Mouse (Mus musculus) myocyte (in vitro differentiated cells): ENCODE measurements around the gene Ptpa. TPM values are rescaled to one million over a fixed set of nuclear protein-coding genes. Genes with fewer than 3 reads are reported as not detected.
"Not testable (repeated sequence)": the region's sequence is repeated elsewhere in the genome, so short reads cannot be mapped to it uniquely, and the experiment has no call there.

ENCODE experiments used
- H3K27me3 ChIP-seq: one replicate; pipeline ENCODE4 v1.6.1; 2011; ENCODE audit not compliant: control insufficient read depth, insufficient read depth, insufficient read length
- H3K36me3 ChIP-seq: one replicate; pipeline ENCODE4 v1.6.1; 2011; ENCODE audit not compliant: control insufficient read depth, insufficient read depth
- H3K4me2 ChIP-seq: one replicate; pipeline ENCODE4 v1.6.1; 2011; ENCODE audit warnings: low read depth, control low read depth
- H3K4me3 ChIP-seq: one replicate; pipeline ENCODE4 v1.5.1; 2011; ENCODE audit warnings: mild to moderate bottlenecking, control low read depth, moderate library complexity
- H3K79me2 ChIP-seq: one replicate; pipeline ENCODE4 v1.6.1; 2011; ENCODE audit not compliant: control insufficient read depth, insufficient read depth
- H3ac ChIP-seq: one replicate; pipeline ENCODE4 v1.6.1; 2011; ENCODE audit not compliant: control insufficient read depth, insufficient read length
- CEBPB ChIP-seq: IDR thresholded peaks from 2 replicates; pipeline ENCODE4 v1.6.1; 2011; ENCODE audit warnings: mild to moderate bottlenecking, moderate library complexity; ENCODE audit not compliant: poor library complexity, insufficient read depth, severe bottlenecking
- E2F4 ChIP-seq: IDR thresholded peaks from one replicate; pipeline ENCODE4 v1.6.1; 2011; ENCODE audit warnings: mild to moderate bottlenecking, control low read depth, moderate library complexity; ENCODE audit not compliant: insufficient read depth
- MAX ChIP-seq: IDR thresholded peaks from one replicate; pipeline ENCODE4 v1.6.1; 2011; ENCODE audit warnings: low read depth, mild to moderate bottlenecking, control low read depth
- MYOD1 ChIP-seq, 3 experiments: IDR thresholded peaks; one replicate each; pipeline ENCODE4 v1.6.1; 2011; ENCODE audit warnings: control low read depth in 2 of 3, low read depth in 2 of 3, mild to moderate bottlenecking in 2 of 3, moderate library complexity in 1 of 3; ENCODE audit not compliant: insufficient read length in 2 of 3, control insufficient read depth in 1 of 3
- MYOG ChIP-seq, 3 experiments: IDR thresholded peaks; one replicate each; pipeline ENCODE4 v1.6.1; 2011; ENCODE audit warnings: control low read depth in 2 of 3, low read depth in 2 of 3, mild to moderate bottlenecking in 2 of 3; ENCODE audit not compliant: insufficient read length in 2 of 3, control insufficient read depth in 1 of 3, insufficient read depth in 1 of 3
- POLR2A ChIP-seq: IDR thresholded peaks from one replicate; pipeline ENCODE4 v1.6.1; 2011; ENCODE audit warnings: low read depth, mild to moderate bottlenecking, control low read depth, moderate library complexity; ENCODE audit not compliant: insufficient read length
- POLR2AphosphoS2 ChIP-seq: IDR thresholded peaks from one replicate; pipeline ENCODE4 v1.6.1; 2011; ENCODE audit warnings: low read depth, control low read depth; ENCODE audit not compliant: insufficient read length
- REST ChIP-seq: IDR thresholded peaks from one replicate; pipeline ENCODE4 v1.6.1; 2011; ENCODE audit warnings: mild to moderate bottlenecking, control low read depth, moderate library complexity; ENCODE audit not compliant: insufficient read depth, insufficient read length
- SRF ChIP-seq: IDR thresholded peaks from one replicate; pipeline ENCODE4 v1.6.1; 2011; ENCODE audit warnings: low read depth; ENCODE audit not compliant: control insufficient read depth, insufficient read length
- TCF12 ChIP-seq: IDR thresholded peaks from one replicate; pipeline ENCODE4 v1.6.1; 2011; ENCODE audit warnings: mild to moderate bottlenecking, control low read depth; ENCODE audit not compliant: poor library complexity, insufficient read depth, severe bottlenecking
- TCF3 ChIP-seq: IDR thresholded peaks from one replicate; pipeline ENCODE4 v1.6.1; 2011; ENCODE audit warnings: low read depth, control low read depth; ENCODE audit not compliant: insufficient read length
- USF1 ChIP-seq: IDR thresholded peaks from one replicate; pipeline ENCODE4 v1.6.1; 2011; ENCODE audit warnings: low read depth, mild to moderate bottlenecking, control low read depth, moderate library complexity
- polyA plus RNA-seq: library from polyadenylated mRNA; unstranded; fragments of >200 nt; fragmentation: generic; extraction: Trizol; gene quantifications from one replicate; pipeline ENCODE4 v1.2.1, GENCODE M21; 2012; ENCODE audit warnings: missing spikeins

The Ptpa gene
- polyA plus RNA-seq, 1 experiment: 151 TPM

DNA sequence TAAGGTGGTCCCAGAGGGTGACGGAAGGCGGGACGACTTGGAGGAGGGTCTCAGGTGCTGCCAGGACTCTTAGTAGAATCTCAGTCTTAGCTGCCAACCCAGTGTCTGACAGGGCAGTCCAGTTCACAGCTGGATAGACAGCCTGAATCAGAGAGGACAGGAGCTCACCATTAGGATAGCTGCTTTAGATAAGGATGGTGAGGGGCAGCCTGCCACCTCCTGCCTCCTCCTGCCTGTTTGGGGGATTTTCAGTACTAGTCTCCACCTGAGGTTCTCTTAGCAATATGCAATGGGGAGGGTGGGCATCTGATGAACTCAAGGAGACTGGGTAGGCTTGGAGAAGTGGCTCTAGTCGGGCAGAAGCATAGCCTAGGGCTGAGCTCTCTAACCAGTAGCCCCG is 1.2 kb upstream of the Ptpa start:
- H3K27me3 ChIP-seq: no peaks in the 10 kb centered on the region
- H3K4me2 ChIP-seq: peak overlapping the region; percentile 98
- peaks cover 32% of the 10 kb centered on the region for H3K79me2 ChIP-seq
- peak overlapping the region; percentile 98 for H3K4me3 ChIP-seq
- H3K36me3 ChIP-seq: peaks cover 7% of the 10 kb centered on the region
- no peak for TF ChIP-seq POLR2AphosphoS2
- no peak for TF ChIP-seq TCF12
- no peak for TF ChIP-seq POLR2A
- no peak for TF ChIP-seq E2F4
- TF ChIP-seq USF1: no peak
- no peak for TF ChIP-seq CEBPB
- TF ChIP-seq MYOG (IDR thresholded peaks at IDR 0.05; ENCODE audit: control insufficient read depth in 1 of 3, insufficient read depth in 1 of 3, insufficient read length in 2 of 3, low read depth in 2 of 3): no peak
- no peak for TF ChIP-seq TCF3
- no peak for TF ChIP-seq REST
- TF ChIP-seq MAX: no peak
- TF ChIP-seq SRF: no peak
- TF ChIP-seq MYOD1 (IDR thresholded peaks at IDR 0.05; ENCODE audit: control insufficient read depth in 1 of 3, insufficient read length in 2 of 3, low read depth in 2 of 3): no peak
- H3ac ChIP-seq: peak overlapping the region; percentile 69

GRCm38 (mm10) chr2:30415157-30415935 is 493 bp upstream of the Ptpa start, which contains the start of gene Crat:
TSS of gene Crat (minus strand) at chr2:30415813.
- H3K79me2 ChIP-seq: peaks cover 38% of the 10 kb centered on the region
- peaks cover 7% of the 10 kb centered on the region for H3K36me3 ChIP-seq
- peak within 1 kb of the TSS; percentile 98 for H3K4me3 ChIP-seq
- H3K27me3 ChIP-seq: no peaks in the 10 kb centered on the region
- H3K4me2 ChIP-seq: peak within 1 kb of the TSS; percentile 98
- peak within 1 kb of the TSS; percentile 69 for H3ac ChIP-seq
- TF ChIP-seq TCF3: no peak
- no peak for TF ChIP-seq E2F4
- TF ChIP-seq SRF: peak; percentile 23
- TF ChIP-seq POLR2AphosphoS2: peak; percentile 96
- peak; percentile 79 for TF ChIP-seq USF1
- TF ChIP-seq MYOG (IDR thresholded peaks at IDR 0.05; ENCODE audit: control insufficient read depth in 1 of 3, insufficient read depth in 1 of 3, insufficient read length in 2 of 3, low read depth in 2 of 3): peak; percentile 42 to 92 (median 86)
- TF ChIP-seq CEBPB: no peak
- TF ChIP-seq TCF12: no peak
- TF ChIP-seq REST: no peak
- no peak for TF ChIP-seq MAX
- TF ChIP-seq MYOD1 (IDR thresholded peaks at IDR 0.05; ENCODE audit: control insufficient read depth in 1 of 3, insufficient read length in 2 of 3, low read depth in 2 of 3): peak in 2 of 3 experiments; percentile 75 to 79
- peak; percentile 86 for TF ChIP-seq POLR2A

GRCm38 (mm10) chr2:30416649-30416965 is 768 bp downstream of the Ptpa start:
- H3ac ChIP-seq: peak overlapping the region; percentile 69
- no peaks in the 10 kb centered on the region for H3K36me3 ChIP-seq
- H3K4me3 ChIP-seq: peak overlapping the region; percentile 98
- no peak for TF ChIP-seq USF1
- TF ChIP-seq MYOG (IDR thresholded peaks at IDR 0.05; ENCODE audit: control insufficient read depth in 1 of 3, insufficient read depth in 1 of 3, insufficient read length in 2 of 3, low read depth in 2 of 3): no peak
- H3K27me3 ChIP-seq: no peaks in the 10 kb centered on the region
- peaks cover 51% of the 10 kb centered on the region for H3K79me2 ChIP-seq
- H3K4me2 ChIP-seq: peak overlapping the region; percentile 94

GRCm38 (mm10) chr2:30417154-30417553 is 1.3 kb downstream of the Ptpa start:
- not testable (repeated sequence) for H3K36me3 ChIP-seq, H3K27me3 ChIP-seq, H3ac ChIP-seq
- H3K4me3 ChIP-seq: peak overlapping the region; percentile 98
- H3K79me2 ChIP-seq: peaks cover 57% of the 10 kb centered on the region
- H3K4me2 ChIP-seq: peak overlapping the region; percentile 94

- Histone ChIP-seq H3ac (no peak overlapping the region), H3K36me3 (no peaks in the 10 kb centered on the region), H3K4me3 (peak overlapping the region; percentile 98), H3K4me2 (peak overlapping the region; percentile 94), H3K27me3 (no peaks in the 10 kb centered on the region), H3K79me2 (peaks cover 62% of the 10 kb centered on the region)
- TF ChIP-seq TCF12 (no peak), TCF3 (no peak), CEBPB (no peak), E2F4 (no peak), REST (no peak), POLR2AphosphoS2 (no peak), POLR2A (no peak), USF1 (no peak), SRF (no peak), MYOG (IDR thresholded peaks at IDR 0.05; ENCODE audit: control insufficient read depth in 1 of 3, insufficient read depth in 1 of 3, insufficient read length in 2 of 3, low read depth in 2 of 3) (no peak), MAX (no peak), MYOD1 (IDR thresholded peaks at IDR 0.05; ENCODE audit: control insufficient read depth in 1 of 3, insufficient read length in 2 of 3, low read depth in 2 of 3) (no peak)
These were observed 1.8 kb downstream of the Ptpa start for GRCm38 (mm10) chr2:30417595-30418165.
